ENCODE assay signal across 8 mouse cellular contexts in genomic region chr3:152667356-152668211, GRCm38 (mm10). TPM values are rescaled to one million over a fixed set of nuclear protein-coding genes. Genes with fewer than 3 reads are reported as not detected.
DNase-seq lines count a peak whose midpoint lies in the region; ATAC-seq and TF ChIP-seq lines count a peak whose summit lies in the region.

No protein-coding gene starts in this region.

- no peak overlapping the region for H3K27ac ChIP-seq in heart, postnatal 0 days (ENCODE audit: low read depth)
- no peak overlapping the region for H3K27ac ChIP-seq in stomach, embryonic 14.5 days (ENCODE audit: low read length)
- H3K27ac ChIP-seq in thymus, adult 2 months (ENCODE audit: control insufficient read depth, insufficient read depth, low read length): no peak overlapping the region

- H3K9ac ChIP-seq in heart, postnatal 0 days (replicated peaks; ENCODE audit: low read depth, low read length): no peak overlapping the region
- peak overlapping the region; percentile 7; the same call in 1 of the 2 replicates for H3K9ac ChIP-seq in stomach, embryonic 14.5 days (replicated peaks; ENCODE audit: low read depth, low read length)

- peak overlapping the region; percentile 68 for H3K4me2 ChIP-seq in heart, postnatal 0 days (ENCODE audit: low read depth, low read length)
- H3K4me2 ChIP-seq in stomach, embryonic 14.5 days (replicated peaks; ENCODE audit: low read depth, low read length): peak overlapping the region; percentile 84

- no peak for TF ChIP-seq EP300 in heart, postnatal 0 days (IDR thresholded peaks at IDR 0.05; ENCODE audit: low read depth)

- peaks cover 51% of the 10 kb centered on the region for H3K27me3 ChIP-seq in heart, postnatal 0 days (ENCODE audit: control insufficient read depth, insufficient read depth, low read length)
- H3K27me3 ChIP-seq in stomach, embryonic 14.5 days (ENCODE audit: control insufficient read depth, insufficient read depth, low read length): peaks cover 7% of the 10 kb centered on the region; the same call in 1 of the 2 replicates
- no peaks in the 10 kb centered on the region; the same call in 1 of the 2 replicates for H3K27me3 ChIP-seq in thymus, adult 2 months (ENCODE audit: control insufficient read depth, insufficient read depth, low read length)

- peak; percentile 24 for DNase-seq in thymus, postnatal 4 days
- DNase-seq in thymus, postnatal 25 days: no peak
- DNase-seq in embryo, embryonic 11 days: peak; percentile 75
- DNase-seq in heart, postnatal 0 days (ENCODE audit: low spot score): no peak
- peak; percentile 71 to 74 for DNase-seq in layer of hippocampus, postnatal 36 days
- DNase-seq in thymus, adult 2 months: no peak

- no peaks in the 10 kb centered on the region for H3K36me3 ChIP-seq in heart, postnatal 0 days (replicated peaks; ENCODE audit: control insufficient read depth, insufficient read depth, low read length)
- H3K36me3 ChIP-seq in stomach, embryonic 14.5 days (ENCODE audit: control insufficient read depth, insufficient read depth, low read length): no peaks in the 10 kb centered on the region
- no peaks in the 10 kb centered on the region for H3K36me3 ChIP-seq in thymus, adult 2 months (ENCODE audit: control insufficient read depth, insufficient read depth, low read length)

- ATAC-seq in heart, postnatal 0 days (ENCODE audit: insufficient read depth, low read depth): no peak
- peak; percentile 56 for ATAC-seq in megakaryocyte progenitor cell, adult 5-6 weeks (replicated peaks; ENCODE audit: poor library complexity)
- ATAC-seq in stomach, embryonic 14.5 days (ENCODE audit: insufficient number of reproducible peaks, insufficient read depth, low FRiP score, low read depth): peak; percentile 59; the same call in 1 of the 2 replicates

- no peaks in the 10 kb centered on the region for H3K4me1 ChIP-seq in heart, postnatal 0 days (ENCODE audit: control insufficient read depth, insufficient read depth)
- peaks cover 3% of the 10 kb centered on the region; the same call in 1 of the 2 replicates for H3K4me1 ChIP-seq in stomach, embryonic 14.5 days (ENCODE audit: control insufficient read depth, insufficient read depth, low read length)
- H3K4me1 ChIP-seq in thymus, adult 2 months (replicated peaks; ENCODE audit: control insufficient read depth, insufficient read depth, low read length): no peaks in the 10 kb centered on the region

- no peaks in the 10 kb centered on the region for H3K9me3 ChIP-seq in heart, postnatal 0 days (replicated peaks; ENCODE audit: control insufficient read depth, low read length)
- H3K9me3 ChIP-seq in stomach, embryonic 14.5 days (ENCODE audit: control insufficient read depth, low read depth, low read length): no peaks in the 10 kb centered on the region

- H3K4me3 ChIP-seq in heart, postnatal 0 days (ENCODE audit: low read depth, low read length): peak overlapping the region; percentile 47
- peak overlapping the region; percentile 45 for H3K4me3 ChIP-seq in stomach, embryonic 14.5 days (ENCODE audit: low read depth, low read length)
- H3K4me3 ChIP-seq in thymus, adult 2 months (ENCODE audit: control insufficient read depth, insufficient read depth, low read length): no peak overlapping the region

- TF ChIP-seq CTCF in heart, postnatal 0 days (IDR thresholded peaks at IDR 0.05; ENCODE audit: low read depth): no peak
- TF ChIP-seq CTCF in thymus, adult 2 months (IDR thresholded peaks at IDR 0.05; ENCODE audit: borderline replicate concordance, control insufficient read depth, extremely low read depth, insufficient read depth, low read length, poor library complexity): no peak

- under 1% methylated on average over 50 of the region's 82 CpGs for WGBS in heart, postnatal 0 days
- under 1% methylated on average over 58 of the region's 82 CpGs for WGBS in stomach, embryonic 14.5 days
- 5% methylated on average over 82 of the region's 82 CpGs for WGBS in thymus, adult 2 months

- no peak for TF ChIP-seq POLR2A in thymus, adult 2 months (IDR thresholded peaks at IDR 0.05; ENCODE audit: control insufficient read depth, extremely low read depth, insufficient read depth, low read length, poor library complexity)

RNA-seq across cellular contexts. Expression of gene Ak5, which starts 0.6 kb away (rescaled TPM):
- total RNA-seq in heart, postnatal 0 days (2014; rRNA removed; ENCODE audit: low replicate concordance): 0.08 TPM in 1 of 2 replicates, not detected in the other
- polyA plus RNA-seq in heart, postnatal 0 days (2015; fragmentation: Nextera tagmentation; extraction: Ambion mirVana): 0.11 and 0.34 TPM in 2 replicates
- 100 to 1,000 TPM; 242 to 243 TPM for total RNA-seq in layer of hippocampus, postnatal 36 days (2021)
- total RNA-seq in megakaryocyte progenitor cell, adult 5-6 weeks (2015): 0.05 TPM in 1 of 2 replicates, not detected in the other
- not detected in 2 replicates for total RNA-seq in megakaryocyte progenitor cell, adult 5-6 weeks (2017)
- 7.5 and 8.1 TPM in 2 replicates for polyA plus RNA-seq in stomach, embryonic 14.5 days (2014; fragmentation: Nextera tagmentation; extraction: Ambion mirVana)
- 0.11 and 0.61 TPM in 2 replicates for polyA plus RNA-seq in thymus, adult 2 months (2012; rRNA removed)

RNA-seq across cellular contexts. Expression of gene Pigk, which starts 46.3 kb away (rescaled TPM):
- total RNA-seq in heart, postnatal 0 days (2014; rRNA removed; ENCODE audit: low replicate concordance): 17.8 and 22.8 TPM in 2 replicates
- polyA plus RNA-seq in heart, postnatal 0 days (2015; fragmentation: Nextera tagmentation; extraction: Ambion mirVana): 28.4 and 29.0 TPM in 2 replicates
- total RNA-seq in layer of hippocampus, postnatal 36 days (2021): 10 to 100 TPM; 44.2 to 48.7 TPM
- 49.9 and 53.5 TPM in 2 replicates for total RNA-seq in megakaryocyte progenitor cell, adult 5-6 weeks (2015)
- 50.9 and 66.9 TPM in 2 replicates for total RNA-seq in megakaryocyte progenitor cell, adult 5-6 weeks (2017)
- polyA plus RNA-seq in stomach, embryonic 14.5 days (2014; fragmentation: Nextera tagmentation; extraction: Ambion mirVana): 51.4 and 55.2 TPM in 2 replicates
- polyA plus RNA-seq in thymus, adult 2 months (2012; rRNA removed): 10.9 and 12.8 TPM in 2 replicates

Comparison
In these comparisons a context has a peak if more than half of its experiments do, and no peak if none do; other contexts are left out.
1. DNase-seq: peak in thymus, postnatal 4 days (single experiment), embryo, embryonic 11 days (single experiment) and layer of hippocampus, postnatal 36 days (2 of 2); none in thymus, postnatal 25 days (single experiment), heart, postnatal 0 days (single experiment) and thymus, adult 2 months (single experiment).
2. RNA of gene Ak5, which starts 0.6 kb away (total RNA-seq): 242 to 243 TPM in layer of hippocampus, postnatal 36 days; 0.05 TPM in megakaryocyte progenitor cell, adult 5-6 weeks and 0.08 TPM in heart, postnatal 0 days; every median in the first group is over 100 times any median in the second.